Mouse (Mus musculus) heart, adult 8-10 months (tissue): Measurements from ENCODE around the gene Rhbdd1. TPM values are rescaled to one million over a fixed set of nuclear protein-coding genes. Genes with fewer than 3 reads are reported as not detected.
A peak's percentile ranks its signal among the peaks of the same experiment; 100 is the strongest.

ENCODE experiments used
- DNase-seq: peaks from one replicate; pipeline ENCODE4 v3.0.0; 2022; ENCODE audit warnings: low spot score
- total RNA-seq, 4 experiments: library from RNA; stranded (reverse); gene quantifications; 2 replicates each; pipeline ENCODE4 v1.2.4; 2022

Gene Rhbdd1
- total RNA-seq, 4 experiments from 2014 or later, result 10.0 to 11.3 (median 10.6) TPM

GRCm38 (mm10) chr1:82362165-82362564, 45.9 kb downstream of the Rhbdd1 start:
- DNase-seq, result no peak

GRCm38 (mm10) chr1:82364047-82364446, 47.8 kb downstream of the Rhbdd1 start:
- no peak for DNase-seq

GRCm38 (mm10) chr1:82364468-82364867, 48.2 kb downstream of the Rhbdd1 start:
- DNase-seq, result no peak

- no peak for DNase-seq
Observed at GRCm38 (mm10) chr1:82371636-82372428, 55.6 kb downstream of the Rhbdd1 start.

GRCm38 (mm10) chr1:82373924-82374323, 57.7 kb downstream of the Rhbdd1 start:
- no peak for DNase-seq

- DNase-seq, result no peak
Observed at GRCm38 (mm10) chr1:82374831-82375358, 58.6 kb downstream of the Rhbdd1 start.

GRCm38 (mm10) chr1:82375452-82375851, 59.2 kb downstream of the Rhbdd1 start:
- DNase-seq, result no peak

GRCm38 (mm10) chr1:82381946-82382345, 65.7 kb downstream of the Rhbdd1 start:
- DNase-seq, result no peak

GRCm38 (mm10) chr1:82384106-82384505, 67.9 kb downstream of the Rhbdd1 start:
- DNase-seq, result no peak

- DNase-seq, result no peak
Observed at GRCm38 (mm10) chr1:82385054-82385453, 68.8 kb downstream of the Rhbdd1 start.

- DNase-seq, result no peak
Observed at GRCm38 (mm10) chr1:82385827-82386230, 69.6 kb downstream of the Rhbdd1 start.

GRCm38 (mm10) chr1:82386814-82387771, 70.8 kb downstream of the Rhbdd1 start:
- no peak for DNase-seq

GRCm38 (mm10) chr1:82389371-82389770, 73.1 kb downstream of the Rhbdd1 start:
- no peak for DNase-seq

- DNase-seq, result no peak
Observed at GRCm38 (mm10) chr1:82395371-82395770, 79.1 kb downstream of the Rhbdd1 start.

GRCm38 (mm10) chr1:82407786-82408185, 91.5 kb downstream of the Rhbdd1 start:
- no peak for DNase-seq

- no peak for DNase-seq
Observed at GRCm38 (mm10) chr1:82409271-82409670, 93.0 kb downstream of the Rhbdd1 start.

GRCm38 (mm10) chr1:82410548-82410947, 94.3 kb downstream of the Rhbdd1 start:
- DNase-seq, result no peak

GRCm38 (mm10) chr1:82411521-82411920, 95.3 kb downstream of the Rhbdd1 start:
- no peak for DNase-seq

- DNase-seq, result peak; percentile 14
Observed at GRCm38 (mm10) chr1:82412085-82412484, 95.8 kb downstream of the Rhbdd1 start.

GRCm38 (mm10) chr1:82414434-82415045, 98.3 kb downstream of the Rhbdd1 start:
- no peak for DNase-seq

GRCm38 (mm10) chr1:82415641-82416040, 99.4 kb downstream of the Rhbdd1 start:
- DNase-seq, result no peak

GRCm38 (mm10) chr1:82427729-82428128, 111.5 kb downstream of the Rhbdd1 start:
- DNase-seq, result no peak
